Mouse (Mus musculus): ENCODE data around the gene Phc2.

GRCm38 (mm10) chr4:128727019-128727720 is 72.7 kb downstream of the Phc2 start:
- TF ChIP-seq ZNF384 (IDR thresholded peaks at IDR 0.05; ENCODE audit: low read depth, low read length) (no peak), HCFC1 (IDR thresholded peaks at IDR 0.05; ENCODE audit: borderline replicate concordance, insufficient read depth, low read length) (no peak), CHD2 (IDR thresholded peaks at IDR 0.05; ENCODE audit: low read depth, low read length) (no peak), ZC3H11A (IDR thresholded peaks at IDR 0.05; ENCODE audit: borderline replicate concordance, low read depth, low read length) (no peak), MAFK (IDR thresholded peaks at IDR 0.05; ENCODE audit: insufficient read depth, low read depth, low read length) (no peak)

Measured in ES-E14 (cell line).